Mouse (Mus musculus): ENCODE measurements around the gene Ccdc174.
"Not testable (repeated sequence)": the region's sequence is repeated elsewhere in the genome, so short reads cannot be mapped to it uniquely, and the experiment has no call there.

Gene Ccdc174

DNA sequence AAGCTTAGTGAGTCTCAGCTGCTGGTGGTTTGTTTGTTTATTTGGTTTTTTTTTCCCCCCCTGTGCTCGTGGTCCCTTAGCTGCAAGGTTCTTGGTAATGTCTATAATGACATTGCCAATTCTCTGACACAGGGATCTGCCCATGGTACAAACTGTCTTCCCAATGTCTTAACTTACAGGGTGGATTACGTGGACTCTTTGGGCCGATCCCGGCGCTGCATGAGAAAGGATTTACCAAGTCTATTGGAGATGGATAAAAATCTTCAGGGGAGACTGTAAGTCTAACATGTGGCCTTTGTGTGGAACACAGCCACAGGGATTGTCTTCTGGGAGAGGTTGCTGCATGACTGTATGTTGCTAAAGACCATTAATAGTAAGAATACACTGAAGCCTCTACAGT lies 12.8 kb downstream of the Ccdc174 start:
- no peak for TF ChIP-seq GATA4 (IDR thresholded peaks at IDR 0.05; ENCODE audit: insufficient replicate concordance, low read length)

DNA sequence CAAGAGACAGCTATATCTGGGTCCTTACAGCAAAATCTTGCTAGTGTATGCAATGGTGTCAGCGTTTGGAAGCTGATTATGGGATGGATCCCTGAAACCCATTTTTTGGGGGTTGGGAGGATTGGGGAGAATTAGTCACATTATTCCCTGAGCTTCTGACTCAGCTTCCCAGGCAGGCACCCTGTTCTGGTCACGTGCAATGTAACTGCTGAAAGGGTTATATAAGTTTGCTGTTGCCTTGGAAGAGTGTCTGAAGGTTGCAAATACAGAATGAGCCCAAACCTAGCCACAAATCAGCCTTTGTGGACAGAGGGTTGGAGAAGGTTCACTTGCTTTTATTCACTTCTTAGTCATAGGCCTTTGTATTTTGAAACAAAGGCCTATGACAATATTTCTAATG lies 13.9 kb downstream of the Ccdc174 start:
- TF ChIP-seq GATA4 (IDR thresholded peaks at IDR 0.05; ENCODE audit: insufficient replicate concordance, low read length) = no peak

DNA sequence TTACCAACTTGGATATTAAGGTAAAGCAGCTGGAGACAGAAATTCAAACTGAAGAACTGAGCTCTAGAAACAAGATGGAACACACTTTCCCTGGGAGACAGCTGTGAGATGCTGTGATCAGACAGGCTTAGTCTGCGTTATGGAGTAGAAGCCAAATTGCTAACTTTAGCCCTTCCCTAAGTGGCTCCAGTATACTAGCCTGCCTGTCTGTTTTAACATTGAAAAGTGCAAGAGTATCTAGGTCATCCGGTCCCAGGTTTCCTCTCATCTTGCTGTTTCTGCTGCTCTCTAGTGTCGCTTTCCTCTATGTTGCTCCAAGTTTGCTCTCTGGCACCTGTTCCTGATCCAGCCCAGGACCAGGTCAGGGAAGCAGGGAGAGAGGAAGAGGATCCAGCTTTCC lies 18.9 kb downstream of the Ccdc174 start:
- TF ChIP-seq GATA4 (IDR thresholded peaks at IDR 0.05; ENCODE audit: insufficient replicate concordance, low read length) = no peak

DNA sequence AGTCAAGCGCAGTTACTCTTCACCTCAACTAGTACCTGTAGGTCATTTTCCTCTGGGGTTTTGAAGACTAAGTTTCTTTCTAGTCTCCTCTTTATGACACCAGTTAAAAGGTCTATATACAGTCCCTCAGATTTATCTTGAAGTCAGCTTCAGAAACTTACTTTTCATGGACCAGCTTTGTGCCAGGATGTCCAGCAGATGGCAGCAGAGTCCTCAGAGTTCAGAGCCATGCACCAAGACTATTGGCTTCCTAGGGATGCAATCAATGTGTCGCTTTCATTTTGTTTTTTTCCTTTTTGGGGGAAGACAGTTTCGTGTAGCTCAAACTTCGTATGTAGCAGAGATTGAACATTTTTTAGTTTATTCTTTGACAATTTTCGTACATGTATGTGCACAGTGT lies 23.7 kb downstream of the Ccdc174 start:
- TF ChIP-seq GATA4 (IDR thresholded peaks at IDR 0.05; ENCODE audit: insufficient replicate concordance, low read length) = no peak

DNA sequence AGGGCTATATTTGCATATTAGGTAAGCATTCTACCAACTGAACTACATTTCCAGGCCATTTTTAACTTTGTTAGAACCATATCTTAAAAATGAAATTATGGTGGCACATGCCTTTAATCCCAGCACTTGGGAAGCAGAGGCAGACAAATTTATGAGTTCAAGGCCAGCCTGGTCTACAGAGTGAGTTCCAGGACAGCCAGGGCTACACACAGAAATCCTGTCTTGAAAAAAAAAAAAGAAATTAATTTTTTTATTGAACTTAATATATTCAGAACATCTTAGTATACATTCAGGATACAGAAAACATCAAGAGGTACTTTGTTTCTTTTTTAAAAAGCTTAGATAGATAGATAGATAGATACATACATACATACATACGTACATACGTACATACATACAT lies 24.7 kb downstream of the Ccdc174 start, which contains the start of gene 4930590J08Rik:
Gene 4930590J08Rik (plus strand): TSS at position 301 of the 400 bp plus-strand sequence.
- TF ChIP-seq GATA4 (IDR thresholded peaks at IDR 0.05; ENCODE audit: insufficient replicate concordance, low read length) = not testable (repeated sequence)

DNA sequence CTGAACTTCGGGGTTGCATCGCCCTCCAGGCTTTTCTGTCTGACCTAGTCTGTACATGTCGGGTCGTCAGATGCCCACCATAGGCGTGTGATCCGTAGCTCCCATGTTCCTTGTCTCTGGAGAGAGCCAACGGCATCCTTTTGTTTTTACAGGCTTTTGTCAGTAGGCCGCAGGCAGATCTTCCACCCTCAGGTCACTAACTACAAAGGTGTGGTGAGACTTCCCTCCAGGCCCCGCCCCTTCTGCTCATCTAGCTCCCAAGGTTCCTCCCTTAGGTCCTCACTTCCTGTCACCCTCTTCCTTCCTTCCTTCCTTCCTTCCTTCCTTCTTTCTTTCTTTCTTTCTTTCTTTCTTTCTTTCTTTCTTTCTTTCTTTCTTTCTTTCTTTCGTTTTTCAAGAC lies 36.2 kb downstream of the Ccdc174 start:
- TF ChIP-seq GATA4 (IDR thresholded peaks at IDR 0.05; ENCODE audit: insufficient replicate concordance, low read length) = no peak

DNA sequence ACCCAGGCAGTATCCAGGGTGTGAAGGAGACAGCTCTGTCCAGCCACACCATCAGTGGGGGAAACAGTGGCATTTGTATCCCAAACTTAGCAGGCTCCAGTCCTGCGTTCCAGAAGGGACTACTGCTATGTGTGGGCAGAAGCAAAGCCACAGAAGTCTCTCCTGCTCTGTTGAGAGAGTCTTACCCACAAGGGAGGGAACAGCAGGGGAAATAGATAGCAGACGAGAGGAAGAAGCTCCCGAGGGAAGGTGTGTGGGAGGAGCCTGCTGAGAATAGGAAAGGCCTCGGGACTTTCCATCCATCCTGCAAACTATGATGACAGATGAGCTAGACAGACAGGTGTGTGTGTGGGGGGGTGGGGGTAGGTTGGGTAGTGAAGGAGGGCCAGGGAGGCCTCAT lies 39.4 kb downstream of the Ccdc174 start:
- no peak for TF ChIP-seq GATA4 (IDR thresholded peaks at IDR 0.05; ENCODE audit: insufficient replicate concordance, low read length)

DNA sequence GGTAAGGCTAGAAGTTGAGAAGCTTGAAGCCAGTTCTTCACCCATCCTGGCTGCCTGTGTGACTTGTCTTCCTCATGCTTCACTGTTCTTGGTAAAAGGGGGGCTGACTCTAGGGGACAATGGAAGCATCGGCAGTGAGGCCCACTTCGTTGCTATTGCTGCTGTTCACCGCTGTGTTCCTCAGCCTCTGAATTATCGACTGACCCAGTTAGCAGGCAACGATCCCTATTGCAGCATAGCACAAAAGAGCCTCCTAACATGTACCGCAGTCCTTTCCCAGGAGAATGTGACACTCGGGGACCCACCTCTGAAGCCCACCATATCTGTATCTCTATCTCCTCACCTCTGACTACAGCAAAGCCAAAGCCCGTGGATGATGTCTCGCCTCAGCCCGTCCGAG lies 39.9 kb downstream of the Ccdc174 start:
- no peak for TF ChIP-seq GATA4 (IDR thresholded peaks at IDR 0.05; ENCODE audit: insufficient replicate concordance, low read length)

DNA sequence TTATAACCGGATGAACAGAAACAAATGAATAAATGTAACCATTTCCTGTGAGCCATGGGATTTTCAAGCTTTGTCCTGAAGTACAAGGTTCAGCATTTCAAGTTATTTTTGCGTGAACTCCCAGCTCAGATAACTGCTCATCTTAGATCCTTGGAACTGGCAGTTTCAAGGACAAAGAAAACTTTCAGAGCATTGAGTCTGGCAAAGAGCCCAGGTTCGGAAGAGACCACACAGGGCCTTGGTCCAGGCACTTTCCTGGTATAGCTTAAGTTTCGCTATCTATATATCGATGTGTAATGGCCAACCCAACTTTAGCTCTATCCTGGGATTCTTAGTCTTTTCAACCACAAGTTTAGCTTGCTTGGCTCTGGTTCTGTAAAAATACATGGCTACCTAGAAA lies 53.4 kb downstream of the Ccdc174 start:
- no peak for TF ChIP-seq GATA4 (IDR thresholded peaks at IDR 0.05; ENCODE audit: insufficient replicate concordance, low read length)

DNA sequence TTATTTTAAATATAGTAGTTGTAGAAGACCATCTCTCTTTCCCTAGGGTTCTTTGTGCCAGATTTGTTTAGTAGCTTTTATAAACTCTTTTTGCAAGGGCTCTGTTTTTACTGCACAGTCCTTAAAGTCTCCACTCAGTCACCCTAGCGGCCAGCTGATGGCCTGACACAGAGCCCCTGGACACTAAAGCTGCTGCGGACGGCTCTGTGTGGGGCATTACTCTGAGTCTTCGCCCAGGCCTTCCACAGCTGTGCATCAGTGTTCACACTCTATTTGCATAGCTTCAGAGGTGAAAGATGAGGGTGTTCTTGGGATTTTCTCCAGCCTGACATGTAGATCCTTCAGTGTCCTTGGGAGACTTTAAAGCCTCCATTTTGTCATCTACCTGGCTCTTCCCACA lies 60.6 kb downstream of the Ccdc174 start:
- no peak for TF ChIP-seq GATA4 (IDR thresholded peaks at IDR 0.05; ENCODE audit: insufficient replicate concordance, low read length)

DNA sequence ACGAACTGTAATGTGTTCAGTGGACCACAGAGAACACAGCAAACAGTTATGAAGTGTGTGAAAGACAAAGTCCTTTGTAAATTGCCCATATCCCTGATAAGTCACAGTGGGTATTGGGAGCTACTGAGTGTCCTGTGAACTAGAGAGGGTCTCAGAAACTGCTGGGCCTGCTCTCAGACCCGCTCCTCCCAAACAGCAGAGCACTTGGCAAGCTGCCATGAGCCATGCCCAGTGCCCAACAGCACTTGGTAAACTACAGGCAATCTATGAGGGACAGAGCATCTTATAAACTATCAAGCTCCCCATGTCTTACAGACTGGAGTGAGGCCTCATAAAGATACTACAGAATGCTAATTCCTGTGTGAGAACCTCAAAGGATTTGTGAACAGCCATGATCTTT lies 70.6 kb downstream of the Ccdc174 start:
- TF ChIP-seq GATA4 (IDR thresholded peaks at IDR 0.05; ENCODE audit: insufficient replicate concordance, low read length) = no peak

All from liver, adult (tissue).